In genomic region chr13:3872832-3873231, GRCm38 (mm10) we compare ENCODE assay signal across 29 mouse cellular contexts. TPM values are rescaled to one million over a fixed set of nuclear protein-coding genes. Genes with fewer than 3 reads are reported as not detected.
"Had no signal": no experiment of that assay in that cellular context is flagged by ENCODE, and none has a peak within 500 bp of the region (broad histone marks: within the 10 kb centered on the region; RNA-seq: fewer than 3 reads in every experiment).

No protein-coding gene starts in this region.

- H3K36me3 ChIP-seq: heart, embryonic 10.5 days; heart, embryonic 12.5 days; hindbrain, embryonic 13.5 days; hindbrain, embryonic 15.5 days; intestine, embryonic 15.5 days; limb, embryonic 10.5 days; limb, embryonic 12.5 days had no signal

- H3K4me2 ChIP-seq: heart, embryonic 12.5 days; hindbrain, embryonic 13.5 days; hindbrain, embryonic 15.5 days; intestine, embryonic 15.5 days; limb, embryonic 12.5 days had no signal

- ATAC-seq: forebrain, postnatal 0 days; hindbrain, postnatal 0 days; intestine, embryonic 15.5 days; intestine, postnatal 0 days had no signal

- H3K9ac ChIP-seq: forebrain, postnatal 0 days; heart, embryonic 12.5 days; hindbrain, embryonic 13.5 days; hindbrain, embryonic 15.5 days; intestine, embryonic 15.5 days; limb, embryonic 12.5 days had no signal

- H3K4me3 ChIP-seq: heart, embryonic 10.5 days; heart, embryonic 12.5 days; hindbrain, embryonic 13.5 days; hindbrain, embryonic 15.5 days; intestine, embryonic 15.5 days; layer of hippocampus, adult 2 months; left cerebral cortex, adult 2 months; limb, embryonic 10.5 days; limb, embryonic 12.5 days had no signal

- DNase-seq: forebrain, postnatal 0 days; gastrocnemius, postnatal 14 days; gastrocnemius, postnatal 36 days; heart, adult 18-20 months; heart, postnatal 10 days; heart, postnatal 36 days; kidney, adult 18-20 months; kidney, adult 8-10 months; kidney, postnatal 10 days; kidney, postnatal 25 days; kidney, postnatal 4 days had no signal

- H3K27ac ChIP-seq: heart, embryonic 10.5 days; hindbrain, embryonic 13.5 days; hindbrain, embryonic 15.5 days; hindbrain, postnatal 0 days; intestine, embryonic 15.5 days; layer of hippocampus, adult 2 months; left cerebral cortex, adult 2 months; limb, embryonic 10.5 days; limb, embryonic 12.5 days had no signal

- H3K9me3 ChIP-seq: heart, embryonic 10.5 days; heart, embryonic 12.5 days; hindbrain, embryonic 13.5 days; hindbrain, embryonic 15.5 days; intestine, embryonic 15.5 days; limb, embryonic 10.5 days had no signal

- H3K4me1 ChIP-seq: hindbrain, embryonic 13.5 days; hindbrain, embryonic 15.5 days; limb, embryonic 12.5 days had no signal

- H3K27me3 ChIP-seq: heart, embryonic 12.5 days; hindbrain, embryonic 13.5 days; hindbrain, embryonic 15.5 days; intestine, embryonic 15.5 days; limb, embryonic 12.5 days had no signal

RNA-seq across cellular contexts. Expression of gene Calm5, which starts 18.9 kb away (rescaled TPM):
- polyA plus RNA-seq: forebrain, postnatal 0 days; gonadal fat pad, adult 2 months; heart, embryonic 10.5 days; heart, embryonic 12.5 days; heart, embryonic 14.5 days; heart, embryonic 16.5 days; hindbrain, embryonic 11.5 days; hindbrain, embryonic 13.5 days; hindbrain, embryonic 15.5 days; hindbrain, postnatal 0 days; intestine, embryonic 15.5 days; intestine, postnatal 0 days; kidney, embryonic 14.5 days; kidney, embryonic 16.5 days; limb, embryonic 10.5 days; limb, embryonic 12.5 days; liver, adult 2 months had no signal

RNA-seq across cellular contexts. Expression of gene Calm4, which starts 35.3 kb away (rescaled TPM):
- polyA plus RNA-seq: forebrain, postnatal 0 days; gonadal fat pad, adult 2 months; heart, embryonic 10.5 days; heart, embryonic 12.5 days; heart, embryonic 14.5 days; heart, embryonic 16.5 days; hindbrain, embryonic 11.5 days; hindbrain, embryonic 13.5 days; intestine, embryonic 15.5 days; intestine, postnatal 0 days; kidney, embryonic 14.5 days; kidney, embryonic 16.5 days; limb, embryonic 10.5 days; limb, embryonic 12.5 days; liver, adult 2 months had no signal

RNA-seq across cellular contexts. Expression of gene Tubal3, which starts 45.2 kb away (rescaled TPM):
- polyA plus RNA-seq: gonadal fat pad, adult 2 months; heart, embryonic 10.5 days; heart, embryonic 12.5 days; heart, embryonic 14.5 days; hindbrain, embryonic 11.5 days; hindbrain, embryonic 13.5 days; hindbrain, postnatal 0 days; kidney, embryonic 14.5 days; kidney, embryonic 16.5 days; limb, embryonic 10.5 days; limb, embryonic 12.5 days; liver, adult 2 months had no signal
